Mouse (Mus musculus) testis, adult 2 months (tissue): ENCODE data around the gene Mpzl3.

ENCODE experiments used
- CTCF ChIP-seq: fragments of 200-500 bp; IDR thresholded peaks from 2 replicates; pipeline ENCODE4 v1.5.1; 2012; ENCODE audit warnings: low read depth, mild to moderate bottlenecking, inconsistent platforms, low read length, moderate library complexity; ENCODE audit not compliant: control insufficient read depth, insufficient read depth, insufficient replicate concordance
- POLR2A ChIP-seq: fragments of 200-500 bp; IDR thresholded peaks from 2 replicates; pipeline ENCODE4 v1.6.1; 2012; ENCODE audit warnings: low read depth, mild to moderate bottlenecking, inconsistent platforms, low read length, moderate library complexity; ENCODE audit not compliant: control insufficient read depth

DNA sequence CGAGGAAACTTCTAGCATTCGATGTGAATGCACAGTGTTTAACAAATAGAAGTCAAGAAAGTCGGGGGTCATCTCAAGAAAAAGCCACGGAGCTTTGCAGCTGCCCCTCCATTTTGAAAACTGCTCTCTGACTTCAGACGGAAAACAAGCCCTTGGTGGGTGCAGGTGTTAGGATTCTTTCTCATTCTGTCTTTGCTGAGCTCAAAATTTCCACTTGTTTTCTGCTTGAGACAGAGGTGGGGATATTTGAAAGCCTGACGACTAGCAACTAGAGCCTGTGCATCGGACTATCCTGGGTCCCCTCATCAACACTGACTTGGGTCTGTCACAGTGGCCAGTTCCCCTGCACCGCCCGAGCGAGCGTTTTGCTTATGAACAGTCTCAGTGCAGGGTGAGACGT, 47.6 kb upstream of the Mpzl3 start:
- no peak for TF ChIP-seq CTCF
- TF ChIP-seq POLR2A = no peak
